Mouse (Mus musculus) adrenal gland, adult 10 weeks (tissue): Measurements from ENCODE around the gene Myadm. TPM values are rescaled to one million over a fixed set of nuclear protein-coding genes. Genes with fewer than 3 reads are reported as not detected.

Experiments used
- polyA plus RNA-seq: library from polyadenylated mRNA; stranded (reverse); fragments of 350-450 nt; fragmentation: Illumina TruSeq; extraction: RNeasy Lipid Tissue Mini Kit (QIAGEN cat#74804); gene quantifications from one replicate; pipeline ENCODE4 v1.2.3, GENCODE M21; 2014; ENCODE audit warnings: low read depth, low replicate concordance

Myadm gene
- polyA plus RNA-seq = 116 TPM

DNA sequence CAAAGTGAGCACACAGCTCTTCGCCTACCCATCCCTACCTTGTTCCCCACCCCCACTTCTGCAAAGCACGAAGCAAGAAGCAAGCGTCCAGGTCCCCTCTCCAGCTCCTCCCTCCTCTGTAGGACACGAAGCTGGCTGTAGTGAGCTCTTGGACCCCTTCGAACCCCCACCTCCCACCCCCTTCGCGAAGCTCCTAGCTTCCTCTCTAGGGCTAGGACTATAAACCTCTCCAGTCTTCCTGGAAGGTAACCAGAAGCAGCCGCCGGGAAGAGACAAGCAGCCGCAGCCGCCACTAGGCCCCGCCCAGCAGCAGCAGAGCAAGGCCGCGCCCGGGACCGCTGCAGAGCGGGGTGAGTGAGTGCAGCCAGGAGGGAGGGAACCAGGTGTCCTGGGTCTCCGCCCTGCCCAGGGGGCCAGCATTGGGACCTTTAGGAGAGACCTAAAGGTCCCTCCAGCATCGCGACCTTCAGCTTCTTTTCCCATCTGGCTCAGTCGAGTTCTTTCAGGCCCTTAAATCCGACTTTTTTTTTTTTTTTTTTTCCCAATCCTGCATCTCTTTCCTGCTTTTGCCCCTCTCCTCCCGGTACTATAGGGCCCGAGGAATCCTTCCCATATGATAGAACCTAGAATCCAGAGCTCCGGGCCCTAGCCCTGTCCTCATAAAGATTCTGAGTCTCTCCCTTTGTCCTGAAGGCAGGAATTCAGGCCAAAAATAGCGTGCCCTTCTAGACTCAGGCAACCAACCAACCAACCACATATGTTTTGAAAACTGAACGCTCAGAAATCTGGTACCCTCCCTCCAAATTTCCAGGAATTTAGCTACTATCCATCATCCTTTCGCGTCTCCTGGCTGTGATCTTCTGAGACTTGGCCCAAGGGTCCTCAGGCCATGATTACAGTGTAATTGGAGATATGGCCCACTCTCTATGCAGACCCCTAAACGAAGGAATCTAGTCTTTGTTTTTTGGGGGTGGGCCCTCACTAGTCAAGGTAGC, at the start of gene Myadm, which contains the start of gene Prkcg:
Gene Myadm (plus strand): TSS at position 105 of the 995 bp plus-strand sequence.
Gene Prkcg (plus strand): TSS at position 204 of the 995 bp plus-strand sequence.

DNA sequence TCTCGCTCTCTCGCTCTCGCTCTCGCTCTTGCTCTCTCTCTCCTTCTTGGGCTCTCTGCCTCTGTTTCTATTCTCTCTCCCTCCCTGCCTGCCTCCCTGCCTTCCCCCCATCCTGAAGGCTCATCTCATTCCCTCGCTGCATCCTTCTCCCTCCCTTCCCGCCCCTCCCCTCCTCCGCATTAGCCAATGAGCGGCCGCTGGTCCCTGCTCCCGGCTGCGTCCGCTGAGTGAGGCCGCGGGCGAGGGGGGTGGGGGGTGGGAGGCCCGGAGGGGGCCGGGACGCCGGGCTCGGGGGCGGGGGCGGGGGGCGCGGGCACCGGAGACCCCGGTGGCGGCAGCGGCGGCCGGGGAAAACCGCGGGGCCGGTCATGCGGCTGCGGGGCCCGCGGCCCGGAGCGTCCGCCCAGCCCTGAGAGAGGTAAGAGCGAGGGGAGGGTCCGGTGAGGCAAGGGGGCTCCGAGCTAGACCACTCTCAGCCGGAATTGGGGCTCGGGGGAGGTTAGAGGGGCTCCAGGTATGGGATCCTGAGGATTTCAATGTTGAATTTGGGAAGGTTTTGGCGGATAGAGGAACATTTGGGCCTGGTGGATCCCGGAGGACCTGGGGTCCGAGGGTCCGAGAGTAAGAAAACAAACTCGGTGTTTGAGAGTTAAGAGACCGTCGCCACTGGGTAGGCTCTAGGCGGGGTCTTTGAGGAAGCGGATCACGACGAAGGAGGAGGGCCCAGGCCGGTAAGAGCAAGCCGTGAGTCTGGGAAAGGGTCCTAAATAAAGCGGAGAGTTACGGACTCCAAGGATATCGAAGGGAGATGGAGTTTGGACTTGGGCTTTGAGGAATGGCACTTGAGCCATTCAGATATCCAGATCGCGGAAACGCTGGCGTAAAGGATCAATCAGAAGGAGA, 44.0 kb downstream of the Myadm start, which contains the start of gene Cacng7:
Gene Cacng7 (plus strand): TSS at position 337 of the 903 bp plus-strand sequence.

Other genes with a start within 250 kb of the Myadm start
- not detected for gene AU018091, start 119.9 kb upstream of the Myadm start, polyA plus RNA-seq
- gene Nlrp12, start 39.3 kb upstream of the Myadm start, polyA plus RNA-seq = not detected
- not detected for gene Prkcg, start 99 bp downstream of the Myadm start, polyA plus RNA-seq
- gene Cacng7, start 43.9 kb downstream of the Myadm start, polyA plus RNA-seq = 2.0 TPM
- not detected for gene Cacng8, start 101.6 kb downstream of the Myadm start, polyA plus RNA-seq
- 1.0 TPM for gene Cacng6, start 135.1 kb downstream of the Myadm start, polyA plus RNA-seq
- not detected for gene Tarm1, start 213.5 kb downstream of the Myadm start, polyA plus RNA-seq